Mouse (Mus musculus) macrophage (primary cell): Measurements from ENCODE around the gene Ppp1r9b. TPM values are rescaled to one million over a fixed set of nuclear protein-coding genes. Genes with fewer than 3 reads are reported as not detected.
"Not testable (repeated sequence)": the region's sequence is repeated elsewhere in the genome, so short reads cannot be mapped to it uniquely, and the experiment has no call there.

Source experiments
- H3K27ac ChIP-seq: fragments of 350-480 bp; formaldehyde crosslinking; 2 replicates; pipeline ENCODE4 v1.9.0; 2021
- H3K36me3 ChIP-seq: fragments of 350-480 bp; formaldehyde crosslinking; 2 replicates; pipeline ENCODE4 v1.9.0; 2021; ENCODE audit errors: inconsistent target
- H3K4me3 ChIP-seq: fragments of 350-480 bp; formaldehyde crosslinking; 2 replicates; pipeline ENCODE4 v1.9.0; 2021; ENCODE audit errors: inconsistent target
- H3K79me2 ChIP-seq: fragments of 350-480 bp; formaldehyde crosslinking; 2 replicates; pipeline ENCODE4 v1.9.0; 2021; ENCODE audit errors: inconsistent target
- WGBS: methylation state at CpG from one replicate; pipeline ENCODE4 v1.1.7; 2026; ENCODE audit warnings: inconsistent platforms; ENCODE audit not compliant: missing documents; 5-methylcytosine and 5-hydroxymethylcytosine counted together
- polyA plus RNA-seq: library from polyadenylated mRNA; stranded (reverse); fragments of 250-400 nt; gene quantifications from 3 replicates; pipeline ENCODE4 v1.2.4, GENCODE M21; 2018; ENCODE audit warnings: inconsistent platforms

Gene Ppp1r9b
- polyA plus RNA-seq, 1 experiment from 2014 or later, result 176 TPM

GRCm38 (mm10) chr11:94969709-94970108 is 21.1 kb upstream of the Ppp1r9b start:
- not testable (repeated sequence) for H3K79me2 ChIP-seq, H3K36me3 ChIP-seq, H3K27ac ChIP-seq, H3K4me3 ChIP-seq
- WGBS, result 76% methylated on average over 3 of the region's 4 CpGs

- Histone ChIP-seq H3K27ac (no peak overlapping the region), H3K4me3 (no peak overlapping the region), H3K36me3 (no peaks in the 10 kb centered on the region), H3K79me2 (no peaks in the 10 kb centered on the region)
- 62% methylated on average over 15 of the region's 15 CpGs for WGBS
Observed at GRCm38 (mm10) chr11:94970210-94970943, 20.5 kb upstream of the Ppp1r9b start.

- Histone ChIP-seq H3K36me3 (no peaks in the 10 kb centered on the region), H3K79me2 (no peaks in the 10 kb centered on the region), H3K27ac (no peak overlapping the region), H3K4me3 (no peak overlapping the region)
- 62% methylated on average over 16 of the region's 16 CpGs for WGBS
Observed at GRCm38 (mm10) chr11:94971895-94972615, 18.8 kb upstream of the Ppp1r9b start.

DNA sequence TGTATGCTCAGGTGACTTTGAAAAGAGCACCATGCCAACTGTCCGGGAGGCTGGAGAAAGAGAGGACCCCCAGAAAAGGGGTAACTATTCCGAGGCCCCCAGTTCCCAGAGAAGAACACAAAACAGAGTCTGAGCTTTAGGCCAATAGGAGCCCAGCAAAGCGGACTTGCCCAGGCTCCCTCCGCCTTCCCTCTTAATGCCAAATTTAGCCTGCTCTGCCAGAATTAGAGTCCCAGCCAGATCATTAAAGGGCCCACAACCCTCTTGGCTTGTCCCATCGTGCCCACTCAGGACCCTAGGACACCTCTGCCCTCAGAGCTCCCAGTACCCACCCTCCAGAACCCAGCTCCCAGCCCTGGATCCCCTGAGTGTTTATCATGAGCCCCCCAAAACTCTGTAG is 17.9 kb upstream of the Ppp1r9b start:
- Histone ChIP-seq H3K27ac (no peak overlapping the region), H3K36me3 (no peaks in the 10 kb centered on the region), H3K4me3 (no peak overlapping the region), H3K79me2 (no peaks in the 10 kb centered on the region)
- WGBS, result 83% methylated on average over 5 of the region's 5 CpGs

GRCm38 (mm10) chr11:94973313-94973712 is 17.5 kb upstream of the Ppp1r9b start:
- Histone ChIP-seq H3K27ac (no peak overlapping the region), H3K79me2 (no peaks in the 10 kb centered on the region), H3K36me3 (no peaks in the 10 kb centered on the region), H3K4me3 (no peak overlapping the region)
- 88% methylated on average over 2 of the region's 4 CpGs for WGBS

GRCm38 (mm10) chr11:94974951-94975350 is 15.9 kb upstream of the Ppp1r9b start:
- Histone ChIP-seq H3K27ac (no peak overlapping the region), H3K4me3 (no peak overlapping the region), H3K36me3 (no peaks in the 10 kb centered on the region), H3K79me2 (no peaks in the 10 kb centered on the region)
- 78% methylated on average over 2 of the region's 2 CpGs for WGBS

GRCm38 (mm10) chr11:94976199-94976598 is 14.6 kb upstream of the Ppp1r9b start, which contains the start of gene Sgca:
Gene Sgca, minus strand, starts transcription at chr11:94976327.
- Histone ChIP-seq H3K79me2 (no peaks in the 10 kb centered on the region), H3K4me3 (no peak within 1 kb of the TSS), H3K36me3 (no peaks in the 10 kb centered on the region), H3K27ac (no peak within 1 kb of the TSS)
- WGBS, result 83% methylated on average over 5 of the region's 5 CpGs

DNA sequence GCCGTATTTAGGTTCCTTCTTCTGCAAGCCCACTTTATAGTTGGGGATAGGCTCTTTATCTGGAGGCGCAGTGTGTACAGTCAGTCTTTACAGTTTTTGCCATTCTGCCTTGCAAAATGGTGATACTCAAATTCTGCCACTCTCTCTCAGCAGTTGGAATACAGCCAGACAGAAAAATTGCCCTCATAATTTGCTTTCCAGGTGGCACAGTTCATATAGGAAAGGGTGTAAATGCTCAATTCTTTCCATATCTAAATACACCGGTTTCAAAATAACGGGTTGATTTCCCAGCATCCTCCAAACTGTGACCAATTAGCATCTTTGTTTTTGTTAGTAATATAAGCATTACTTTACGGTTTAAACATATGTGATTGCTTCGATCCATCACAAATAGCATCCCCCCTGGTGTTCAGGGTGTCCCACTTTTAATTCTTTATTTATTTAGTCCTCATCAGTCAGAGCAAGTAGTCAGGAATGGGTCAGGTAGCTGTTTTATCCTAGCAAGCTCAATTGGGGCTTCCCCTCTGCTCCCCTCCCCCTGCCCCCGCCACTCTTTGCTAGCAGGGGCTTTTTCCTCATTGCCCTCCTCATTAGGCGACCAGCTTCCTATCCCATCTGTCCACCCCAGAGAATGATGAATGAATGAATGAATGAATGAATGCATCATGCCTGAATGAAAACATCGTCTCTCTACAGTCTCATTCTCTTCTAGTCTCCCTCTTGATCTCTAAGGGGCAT is 12.5 kb upstream of the Ppp1r9b start:
- no peak overlapping the region for H3K27ac ChIP-seq
- H3K4me3 ChIP-seq, result no peak overlapping the region
- WGBS, result 61% methylated on average over 9 of the region's 9 CpGs

DNA sequence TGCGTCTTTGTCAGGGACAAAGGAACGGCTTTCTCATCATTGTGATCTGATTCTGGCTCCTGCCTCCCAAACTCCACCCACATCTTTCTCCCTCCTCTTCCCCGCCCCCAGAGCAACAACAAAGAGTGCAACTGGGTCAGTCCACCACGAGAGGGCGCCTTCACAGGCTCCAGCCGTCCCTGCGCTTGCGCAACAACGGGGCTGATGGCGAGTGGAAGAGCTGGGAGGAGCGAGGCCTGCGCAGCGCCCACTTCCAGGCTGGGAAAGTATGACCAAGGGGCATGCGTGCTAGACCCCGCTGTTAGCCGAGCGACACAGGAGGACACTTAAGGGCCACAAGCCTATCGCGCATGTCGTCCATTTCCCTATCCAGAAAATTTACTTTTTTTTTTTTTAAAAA is 11.9 kb upstream of the Ppp1r9b start:
- H3K4me3 ChIP-seq, result no peak overlapping the region
- no peaks in the 10 kb centered on the region for H3K36me3 ChIP-seq
- no peaks in the 10 kb centered on the region for H3K79me2 ChIP-seq
- WGBS, result under 1% methylated on average over 20 of the region's 20 CpGs
- H3K27ac ChIP-seq, result no peak overlapping the region

More for the DNA sequence above, 12.5 kb upstream of the Ppp1r9b start:
- Histone ChIP-seq H3K36me3 (no peaks in the 10 kb centered on the region), H3K79me2 (no peaks in the 10 kb centered on the region)

- H3K36me3 ChIP-seq, result no peaks in the 10 kb centered on the region
- H3K27ac ChIP-seq, result no peak overlapping the region
- no peaks in the 10 kb centered on the region for H3K79me2 ChIP-seq
- WGBS, result 83% methylated on average over 11 of the region's 11 CpGs
- no peak overlapping the region for H3K4me3 ChIP-seq
Observed at GRCm38 (mm10) chr11:94979462-94980179, 11.2 kb upstream of the Ppp1r9b start.

GRCm38 (mm10) chr11:94985140-94985539 is 5.7 kb upstream of the Ppp1r9b start:
- H3K27ac ChIP-seq, result no peak overlapping the region
- H3K79me2 ChIP-seq, result no peaks in the 10 kb centered on the region
- WGBS, result 78% methylated on average over 1 of the region's 1 CpGs
- H3K4me3 ChIP-seq, result no peak overlapping the region
- no peaks in the 10 kb centered on the region for H3K36me3 ChIP-seq

- 89% methylated on average over 4 of the region's 5 CpGs for WGBS
- no peaks in the 10 kb centered on the region for H3K36me3 ChIP-seq
- H3K79me2 ChIP-seq, result no peaks in the 10 kb centered on the region
- no peak overlapping the region for H3K27ac ChIP-seq
- no peak overlapping the region for H3K4me3 ChIP-seq
Observed at GRCm38 (mm10) chr11:94985822-94986221, 5.0 kb upstream of the Ppp1r9b start.

- whole genome bisulfite sequencing, result 43% methylated on average over 2 of the region's 2 CpGs
- Histone ChIP-seq H3K27ac (no peak overlapping the region), H3K36me3 (no peaks in the 10 kb centered on the region), H3K79me2 (peaks cover 4% of the 10 kb centered on the region; the same call in 1 of the 2 replicates), H3K4me3 (no peak overlapping the region)
Observed at GRCm38 (mm10) chr11:94986435-94986834, 4.4 kb upstream of the Ppp1r9b start.

- 63% methylated on average over 6 of the region's 6 CpGs for WGBS
- Histone ChIP-seq H3K27ac (no peak overlapping the region), H3K36me3 (no peaks in the 10 kb centered on the region), H3K4me3 (no peak overlapping the region), H3K79me2 (peaks cover 8% of the 10 kb centered on the region; the same call in 1 of the 2 replicates)
Observed at GRCm38 (mm10) chr11:94987341-94987740, 3.5 kb upstream of the Ppp1r9b start.
